Mouse (Mus musculus) splenic B cell, adult 2 months (primary cell): Measurements from ENCODE around the gene Luc7l.
A peak's percentile ranks its signal among the peaks of the same experiment; 100 is the strongest.

ENCODE experiments used
- DNase-seq: peaks from one replicate; pipeline ENCODE4 v3.0.0-alpha.2; 2011; ENCODE audit warnings: low read depth, low spot score
- H3K27me3 ChIP-seq: 2 replicates; pipeline ENCODE4 v1.6.1; 2012; ENCODE audit warnings: mild to moderate bottlenecking, low read length, moderate library complexity, mixed read lengths; ENCODE audit not compliant: control insufficient read depth, poor library complexity, insufficient read depth, severe bottlenecking
- H3K36me3 ChIP-seq: 2 replicates; pipeline ENCODE4 v1.6.1; 2012; ENCODE audit warnings: mild to moderate bottlenecking, low read length, moderate library complexity, mixed read lengths; ENCODE audit not compliant: control insufficient read depth, poor library complexity, insufficient read depth, severe bottlenecking

The Luc7l gene

DNA sequence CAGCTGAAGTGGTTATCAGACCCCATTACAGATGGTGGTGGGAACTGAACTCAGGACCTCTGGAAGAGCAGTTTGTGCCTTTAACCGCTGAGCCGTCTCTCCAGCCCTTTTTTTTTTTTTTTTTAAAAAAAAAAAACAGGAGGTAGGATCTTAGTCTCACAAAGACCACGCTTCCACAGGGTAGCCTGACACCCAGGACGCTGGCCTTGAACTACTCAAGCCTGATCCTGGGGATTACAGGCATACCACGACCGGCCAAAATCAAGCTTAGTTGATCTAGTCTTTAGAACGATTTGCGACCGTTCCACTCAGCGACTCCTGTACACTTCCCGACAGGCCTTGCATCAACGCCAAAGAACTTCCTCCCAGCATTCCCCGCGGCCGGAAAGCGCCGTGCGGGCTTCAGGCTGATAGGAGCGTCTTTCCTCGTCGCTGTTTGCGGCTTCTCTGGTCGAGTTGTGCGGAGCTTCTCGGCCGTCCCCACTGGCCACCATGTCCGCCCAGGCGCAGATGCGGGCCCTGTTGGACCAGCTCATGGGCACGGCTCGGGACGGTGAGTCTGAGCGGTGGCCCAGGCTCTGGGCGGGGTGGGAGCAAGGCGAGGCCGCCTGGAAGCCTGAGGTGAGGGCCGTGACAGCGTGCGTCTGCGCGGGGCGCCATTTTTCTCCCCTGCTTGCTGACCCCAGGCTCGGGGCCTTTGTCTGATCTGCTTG, at the start of gene Luc7l:
Gene Luc7l, plus strand, starts transcription at position 358 of the 713 bp plus-strand sequence.
- H3K27me3 ChIP-seq: no peaks in the 10 kb centered on the region
- 0 out of 2 replicates have a peak, but pooled peaks cover 4% of the 10 kb centered on the region for H3K36me3 ChIP-seq
- DNase-seq: peak; percentile 89

- DNase-seq: peak; percentile 37
Measured at GRCm38 (mm10) chr17:26203321-26203811, 49.3 kb upstream of the Luc7l start.

GRCm38 (mm10) chr17:26204766-26205165, 47.9 kb upstream of the Luc7l start:
- H3K36me3 ChIP-seq: no peaks in the 10 kb centered on the region
- H3K27me3 ChIP-seq: no peaks in the 10 kb centered on the region
- DNase-seq: no peak

More at GRCm38 (mm10) chr17:26203321-26203811, 49.3 kb upstream of the Luc7l start:
- H3K36me3 ChIP-seq: no peaks in the 10 kb centered on the region
- H3K27me3 ChIP-seq: no peaks in the 10 kb centered on the region

GRCm38 (mm10) chr17:26206392-26206791, 46.3 kb upstream of the Luc7l start:
- Histone ChIP-seq H3K27me3 (no peaks in the 10 kb centered on the region), H3K36me3 (no peaks in the 10 kb centered on the region)
- no peak for DNase-seq

- DNase-seq: no peak
- no peaks in the 10 kb centered on the region for H3K27me3 ChIP-seq
Measured at GRCm38 (mm10) chr17:26207686-26208085, 45.0 kb upstream of the Luc7l start, which contains the start of gene Arhgdig. Gene Arhgdig (minus strand): TSS chr17:26207786.

GRCm38 (mm10) chr17:26212241-26212640, 40.5 kb upstream of the Luc7l start:
- no peaks in the 10 kb centered on the region for H3K36me3 ChIP-seq
- no peak for DNase-seq
- H3K27me3 ChIP-seq: no peaks in the 10 kb centered on the region

More at GRCm38 (mm10) chr17:26207686-26208085, 45.0 kb upstream of the Luc7l start, which contains the start of gene Arhgdig:
- no peaks in the 10 kb centered on the region for H3K36me3 ChIP-seq

- no peak for DNase-seq
- Histone ChIP-seq H3K27me3 (no peaks in the 10 kb centered on the region), H3K36me3 (no peaks in the 10 kb centered on the region)
Measured at GRCm38 (mm10) chr17:26212681-26213080, 40.0 kb upstream of the Luc7l start.

- DNase-seq: no peak
- H3K36me3 ChIP-seq: no peaks in the 10 kb centered on the region
- no peaks in the 10 kb centered on the region; the same call in 1 of the 2 replicates for H3K27me3 ChIP-seq
Measured at GRCm38 (mm10) chr17:26221508-26221907, 31.2 kb upstream of the Luc7l start.

DNA sequence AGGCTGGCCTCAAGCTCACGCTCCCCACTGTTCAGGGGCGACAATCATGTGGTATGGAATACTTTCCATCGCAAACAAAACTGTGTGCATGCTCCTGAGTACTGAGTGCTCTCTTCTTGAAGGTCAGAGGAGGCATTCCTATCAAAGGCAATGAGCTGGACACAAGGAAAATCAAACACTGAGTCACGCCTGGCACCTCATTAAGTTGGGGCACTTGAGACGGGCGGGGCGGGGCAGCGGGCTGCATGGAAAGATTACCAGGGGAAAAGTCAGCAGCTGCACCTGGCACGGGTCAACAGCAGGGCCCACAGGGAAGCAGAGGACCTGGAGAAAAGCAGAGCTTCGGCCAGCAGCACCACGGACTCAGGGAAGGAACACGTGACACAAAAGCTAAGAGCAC, 27.5 kb upstream of the Luc7l start:
- no peaks in the 10 kb centered on the region; the same call in 1 of the 2 replicates for H3K27me3 ChIP-seq
- DNase-seq: no peak
- no peaks in the 10 kb centered on the region for H3K36me3 ChIP-seq

GRCm38 (mm10) chr17:26229776-26230175, 22.9 kb upstream of the Luc7l start:
- H3K27me3 ChIP-seq: no peaks in the 10 kb centered on the region
- DNase-seq: no peak
- no peaks in the 10 kb centered on the region for H3K36me3 ChIP-seq

DNA sequence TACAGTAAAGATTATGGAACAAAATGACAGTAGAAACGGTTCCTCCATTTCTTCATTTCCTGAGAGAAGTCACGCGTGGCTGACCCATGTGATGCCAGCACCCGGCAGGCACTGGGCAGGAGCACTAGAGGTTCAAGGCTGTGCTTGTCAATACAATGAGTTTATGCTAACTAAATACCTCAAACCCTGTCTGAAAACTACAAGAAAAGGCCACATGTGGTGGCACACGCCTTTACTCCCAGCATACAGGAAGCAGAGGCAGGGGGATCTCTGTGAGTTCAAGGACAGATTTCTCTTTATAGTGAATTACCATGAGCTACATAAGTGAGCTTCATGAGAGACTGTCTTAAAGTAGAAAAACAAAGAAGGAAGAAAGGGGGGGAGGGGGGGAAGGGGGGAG, 21.5 kb upstream of the Luc7l start:
- no peaks in the 10 kb centered on the region for H3K36me3 ChIP-seq
- DNase-seq: no peak
- no peaks in the 10 kb centered on the region for H3K27me3 ChIP-seq

DNA sequence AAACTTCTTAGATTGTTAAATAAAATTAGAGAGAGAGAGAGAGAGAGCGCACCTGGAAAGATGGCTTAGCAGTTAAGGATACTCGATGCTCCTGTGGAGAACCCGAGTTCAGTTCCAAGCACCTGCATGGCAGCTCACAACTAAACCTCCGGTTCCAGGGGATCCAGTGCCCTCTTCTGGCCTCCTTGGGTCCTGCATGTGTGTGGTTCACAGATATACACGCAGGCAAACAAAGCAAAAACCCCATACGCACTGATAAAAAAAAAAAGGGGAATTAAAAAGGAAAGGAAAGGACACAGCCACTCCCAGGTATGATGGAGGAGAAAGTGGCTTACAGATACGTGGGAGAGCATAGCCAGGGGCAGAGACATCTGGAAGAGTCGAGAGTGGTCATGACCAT, 19.8 kb upstream of the Luc7l start:
- Histone ChIP-seq H3K27me3 (no peaks in the 10 kb centered on the region), H3K36me3 (no peaks in the 10 kb centered on the region)
- peak; percentile 53 for DNase-seq

GRCm38 (mm10) chr17:26234386-26234785, 18.3 kb upstream of the Luc7l start:
- Histone ChIP-seq H3K27me3 (no peaks in the 10 kb centered on the region), H3K36me3 (no peaks in the 10 kb centered on the region)
- no peak for DNase-seq

GRCm38 (mm10) chr17:26235077-26235815, 17.4 kb upstream of the Luc7l start:
- Histone ChIP-seq H3K36me3 (no peaks in the 10 kb centered on the region), H3K27me3 (no peaks in the 10 kb centered on the region)
- DNase-seq: no peak

DNA sequence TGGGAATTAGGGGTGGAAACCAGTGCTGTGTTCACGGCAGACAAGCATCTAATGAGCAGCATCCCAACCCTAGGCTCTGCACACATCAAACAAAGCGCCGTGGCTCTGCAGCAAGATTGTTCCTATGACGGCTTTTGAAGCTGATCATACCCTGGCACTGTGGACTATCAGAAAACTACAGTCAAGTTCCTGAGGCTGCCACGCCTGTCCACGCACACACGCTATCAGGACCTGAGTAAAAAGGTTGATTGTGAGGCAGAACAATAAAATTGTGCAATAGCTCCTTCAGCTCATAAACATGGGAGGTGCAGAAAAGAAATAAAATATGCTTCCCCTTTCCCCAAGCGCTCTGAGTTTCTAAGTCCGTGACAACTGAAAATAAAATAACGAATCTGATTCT, 15.0 kb upstream of the Luc7l start:
- DNase-seq: no peak
- Histone ChIP-seq H3K36me3 (no peaks in the 10 kb centered on the region), H3K27me3 (no peaks in the 10 kb centered on the region)
